Mouse (Mus musculus) liver, postnatal 0 days (tissue): ENCODE data around the gene Krt84. TPM values are rescaled to one million over a fixed set of nuclear protein-coding genes. Genes with fewer than 3 reads are reported as not detected.
A peak's percentile ranks its signal among the peaks of the same experiment; 100 is the strongest.
"Not testable (repeated sequence)": the region's sequence is repeated elsewhere in the genome, so short reads cannot be mapped to it uniquely, and the experiment has no call there.

Experiments used
- ATAC-seq: fragments of 200-750 bp; cut with Nextera tagmentation; 2 replicates; pipeline ENCODE4 v1.8.0; 2017; ENCODE audit warnings: mild to moderate bottlenecking, moderate library complexity
- DNase-seq: peaks from one replicate; pipeline ENCODE4 v3.0.0-alpha.2; 2016
- H3K27ac ChIP-seq: fragments of 300-500 bp; sonication (generic); 2 replicates; pipeline ENCODE4 v1.5.1; 2014; ENCODE audit warnings: antibody characterized with exemption, moderate library complexity, mild to moderate bottlenecking, low read depth
- H3K27me3 ChIP-seq: fragments of 300-500 bp; sonication (generic); 2 replicates; pipeline ENCODE4 v1.6.1; 2014; ENCODE audit warnings: low read length, control low read depth, mixed read lengths; ENCODE audit not compliant: insufficient read depth
- H3K36me3 ChIP-seq: fragments of 300-500 bp; sonication (generic); replicated peaks from 2 replicates; pipeline ENCODE4 v1.6.1; 2014; ENCODE audit warnings: mild to moderate bottlenecking, control low read depth, low read length, moderate library complexity, mixed read lengths; ENCODE audit not compliant: insufficient read depth
- H3K4me1 ChIP-seq: fragments of 300-500 bp; sonication (generic); 2 replicates; pipeline ENCODE4 v1.6.1; 2014; ENCODE audit warnings: antibody characterized with exemption, mild to moderate bottlenecking, control low read depth; ENCODE audit not compliant: insufficient read depth
- H3K4me2 ChIP-seq: fragments of 300-500 bp; sonication (generic); 2 replicates; pipeline ENCODE4 v1.6.1; 2014; ENCODE audit warnings: low read depth, mild to moderate bottlenecking, low read length, moderate library complexity, mixed read lengths
- H3K4me3 ChIP-seq: fragments of 300-500 bp; sonication (generic); 2 replicates; pipeline ENCODE4 v1.5.1; 2014; ENCODE audit warnings: low read depth, low read length
- H3K9ac ChIP-seq: fragments of 300-500 bp; sonication (generic); replicated peaks from 2 replicates; pipeline ENCODE4 v1.6.1; 2014; ENCODE audit warnings: mild to moderate bottlenecking, moderate library complexity
- H3K9me3 ChIP-seq: fragments of 300-500 bp; sonication (generic); 2 replicates; pipeline ENCODE4 v1.6.1; 2016; ENCODE audit warnings: mild to moderate bottlenecking, control low read depth, low read length, mixed read lengths
- CTCF ChIP-seq: sonication (generic); IDR thresholded peaks from 2 replicates; pipeline ENCODE4 v1.5.1; 2016; ENCODE audit warnings: antibody characterized with exemption, low read depth
- EP300 ChIP-seq: IDR thresholded peaks from 2 replicates; pipeline ENCODE4 v1.6.1; 2016; ENCODE audit warnings: antibody characterized with exemption, low read depth, mild to moderate bottlenecking
- WGBS: fragments of 180-500 bp; shearing (Covaris S2); extraction: QIAGEN DNeasy Blood & Tissue Kit; methylation state at CpG from one replicate; pipeline ENCODE4 v1.1.7; 2014; ENCODE audit not compliant: insufficient replicate concordance; 5-methylcytosine and 5-hydroxymethylcytosine counted together
- polyA plus RNA-seq: library from polyadenylated mRNA; unstranded; fragments of >200 nt; fragmentation: Nextera tagmentation; extraction: Ambion mirVana; gene quantifications from 2 replicates; pipeline ENCODE4 v1.2.1, GENCODE M21; 2015

The Krt84 gene
- polyA plus RNA-seq, 1 experiment from 2014 or later = not detected

DNA sequence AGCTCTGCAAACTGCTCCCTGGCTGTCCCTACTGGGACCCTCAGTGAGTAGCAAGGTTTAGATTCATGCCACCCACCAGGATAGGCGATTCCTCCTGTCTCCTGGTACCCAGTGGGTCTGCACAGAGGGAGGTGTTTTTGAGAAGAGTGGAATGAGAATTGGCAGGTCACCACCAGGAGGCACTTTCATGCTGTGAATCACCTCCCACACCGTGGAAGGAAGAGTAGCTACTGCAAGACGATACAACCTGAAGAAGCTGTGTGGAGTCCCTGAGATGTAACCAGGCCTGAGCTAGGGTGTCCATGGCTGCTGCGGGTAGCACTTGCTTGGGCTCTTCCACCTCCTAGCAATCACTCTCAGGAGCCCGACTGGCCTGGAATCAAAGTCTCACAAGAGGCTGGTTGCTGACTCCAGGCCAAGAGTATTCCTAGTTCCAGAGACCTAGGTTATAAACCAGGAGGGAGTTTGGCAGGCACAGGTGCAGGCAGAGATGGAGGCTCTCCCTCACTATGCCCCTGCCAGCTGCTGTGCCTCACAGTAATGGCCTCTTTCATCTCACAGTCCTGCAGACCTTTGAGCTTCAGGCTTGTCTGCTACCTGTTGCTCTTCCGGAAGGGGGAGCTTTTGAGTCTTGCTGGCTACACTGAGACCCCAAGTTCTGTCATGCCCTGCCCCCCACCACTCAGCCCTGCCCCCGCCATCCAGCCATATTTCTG lies 5.4 kb upstream of the Krt84 start:
- H3K4me1 ChIP-seq = no peaks in the 10 kb centered on the region
- H3K27me3 ChIP-seq = no peaks in the 10 kb centered on the region
- no peak overlapping the region for H3K27ac ChIP-seq
- TF ChIP-seq CTCF (0 out of 2 replicates have a peak, but pooled peaks have one; percentile 3), EP300 (no peak)
- no peak overlapping the region for H3K4me3 ChIP-seq
- no peak overlapping the region for H3K9ac ChIP-seq
- no peak overlapping the region for H3K4me2 ChIP-seq
- WGBS = 36% methylated on average over 7 of the region's 7 CpGs
- ATAC-seq = no peak
- H3K9me3 ChIP-seq = no peaks in the 10 kb centered on the region
- no peaks in the 10 kb centered on the region for H3K36me3 ChIP-seq
- DNase-seq = no peak

- Histone ChIP-seq H3K9ac (no peak overlapping the region), H3K4me1 (no peaks in the 10 kb centered on the region), H3K27me3 (no peaks in the 10 kb centered on the region), H3K4me2 (no peak overlapping the region), H3K36me3 (no peaks in the 10 kb centered on the region), H3K4me3 (no peak overlapping the region), H3K9me3 (no peaks in the 10 kb centered on the region), H3K27ac (no peak overlapping the region)
- DNase-seq = no peak
- WGBS = 50% methylated on average over 8 of the region's 9 CpGs
- TF ChIP-seq EP300 = no peak
- TF ChIP-seq CTCF = no peak
- no peak for ATAC-seq
Measured at GRCm38 (mm10) chr15:101536054-101536850, 3.6 kb upstream of the Krt84 start.

GRCm38 (mm10) chr15:101522556-101523232 lies 9.9 kb downstream of the Krt84 start:
- Histone ChIP-seq H3K36me3 (no peaks in the 10 kb centered on the region), H3K9me3 (no peaks in the 10 kb centered on the region), H3K9ac (no peak overlapping the region), H3K4me2 (no peak overlapping the region), H3K4me1 (no peaks in the 10 kb centered on the region), H3K27ac (no peak overlapping the region), H3K27me3 (0 out of 2 replicates have a peak, but pooled peaks cover 6% of the 10 kb centered on the region), H3K4me3 (no peak overlapping the region)
- 53% methylated on average over 4 of the region's 4 CpGs for WGBS
- no peak for TF ChIP-seq EP300
- no peak for TF ChIP-seq CTCF
- DNase-seq = no peak
- no peak for ATAC-seq

DNA sequence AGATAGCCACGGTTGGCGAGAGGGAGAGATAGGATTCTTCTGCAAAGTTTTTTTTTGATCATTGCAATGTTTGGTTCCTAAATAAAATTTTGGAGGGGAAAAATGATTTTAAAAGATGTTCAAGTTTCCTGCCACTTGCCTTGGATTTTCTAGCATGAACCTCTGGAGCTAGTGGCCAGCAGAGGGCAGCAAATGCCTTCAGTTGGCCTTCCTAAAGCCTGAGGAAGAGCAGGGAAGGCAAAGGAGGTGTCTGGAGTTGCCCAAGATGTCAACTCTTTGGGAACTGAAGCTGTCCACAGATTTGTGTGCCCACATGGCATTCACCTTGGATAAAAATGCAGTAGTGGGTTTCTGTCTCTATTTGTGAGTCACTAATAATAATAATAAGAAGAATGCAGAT lies 12.8 kb downstream of the Krt84 start:
- Histone ChIP-seq H3K27ac (no peak overlapping the region), H3K27me3 (0 out of 2 replicates have a peak, but pooled peaks cover 3% of the 10 kb centered on the region), H3K9me3 (no peaks in the 10 kb centered on the region), H3K4me2 (no peak overlapping the region), H3K4me1 (no peaks in the 10 kb centered on the region), H3K36me3 (no peaks in the 10 kb centered on the region), H3K4me3 (no peak overlapping the region), H3K9ac (no peak overlapping the region)
- WGBS = 17% methylated on average over 2 of the region's 2 CpGs
- DNase-seq (peak; percentile 71), ATAC-seq (no peak)
- TF ChIP-seq CTCF (peak; percentile 80), EP300 (no peak)

- H3K4me1 ChIP-seq, H3K9ac ChIP-seq, H3K36me3 ChIP-seq, H3K4me2 ChIP-seq, ATAC-seq, H3K4me3 ChIP-seq, H3K9me3 ChIP-seq, DNase-seq, H3K27ac ChIP-seq, H3K27me3 ChIP-seq: not testable (repeated sequence)
- WGBS = 65% methylated on average over 2 of the region's 2 CpGs
Measured at GRCm38 (mm10) chr15:101517161-101517560, 15.5 kb downstream of the Krt84 start, which contains the start of gene Gm49425. Gm49425 (minus strand) TSS chr15:101517261.

DNA sequence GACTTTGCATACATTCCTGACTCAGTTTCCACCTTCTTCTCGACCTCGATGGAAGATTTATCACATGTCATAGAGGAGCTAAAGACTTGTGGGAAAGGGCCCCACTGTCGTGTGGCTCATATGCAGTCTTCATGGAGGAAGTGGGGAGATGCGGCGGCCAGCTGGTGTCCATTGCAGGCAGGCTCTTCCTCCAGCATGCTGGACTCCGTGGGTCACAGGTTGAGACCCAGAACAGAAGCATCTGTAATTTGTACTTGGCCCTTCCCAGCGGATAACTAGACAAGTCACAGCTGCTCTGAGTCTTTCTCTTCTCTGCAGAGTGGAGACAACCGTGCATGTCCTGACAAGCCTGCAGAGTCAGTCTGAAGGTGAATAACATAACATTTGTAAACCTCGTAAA lies 24.4 kb downstream of the Krt84 start:
- Histone ChIP-seq H3K27me3 (no peaks in the 10 kb centered on the region), H3K36me3 (no peaks in the 10 kb centered on the region), H3K9ac (no peak overlapping the region), H3K4me3 (no peak overlapping the region), H3K9me3 (no peaks in the 10 kb centered on the region), H3K4me2 (no peak overlapping the region), H3K27ac (no peak overlapping the region), H3K4me1 (no peaks in the 10 kb centered on the region)
- no peak for DNase-seq
- TF ChIP-seq EP300 (no peak), CTCF (no peak)
- ATAC-seq = no peak
- WGBS = 53% methylated on average over 9 of the region's 9 CpGs
